Mouse (Mus musculus) kidney, adult 2 months (tissue): ENCODE results near the gene Zfp385b. TPM values are rescaled to one million over a fixed set of nuclear protein-coding genes. Genes with fewer than 3 reads are reported as not detected.

ENCODE experiments used
- DNase-seq: peaks from one replicate; pipeline ENCODE4 v3.0.0; 2021
- H3K27ac ChIP-seq: fragments of 200-500 bp; 2 replicates; pipeline ENCODE4 v1.5.1; 2012; ENCODE audit warnings: low read depth, low read length, control low read depth, inconsistent platforms; ENCODE audit not compliant: insufficient read depth
- H3K27me3 ChIP-seq: fragments of 200-500 bp; replicated peaks from 2 replicates; pipeline ENCODE4 v1.6.1; 2012; ENCODE audit warnings: mild to moderate bottlenecking, moderate library complexity, low read length, inconsistent platforms; ENCODE audit not compliant: control insufficient read depth, insufficient read depth
- H3K36me3 ChIP-seq: fragments of 200-500 bp; 2 replicates; pipeline ENCODE4 v1.6.1; 2012; ENCODE audit warnings: mild to moderate bottlenecking, moderate library complexity, low read length, inconsistent platforms; ENCODE audit not compliant: control insufficient read depth, insufficient read depth
- H3K4me1 ChIP-seq: fragments of 200-500 bp; 2 replicates; pipeline ENCODE4 v1.6.1; 2011; ENCODE audit warnings: low read length; ENCODE audit not compliant: control insufficient read depth, insufficient read depth
- H3K4me3 ChIP-seq: fragments of 200-500 bp; 2 replicates; pipeline ENCODE4 v1.5.1; 2011; ENCODE audit warnings: mild to moderate bottlenecking, low read depth, low read length, control low read depth; ENCODE audit not compliant: insufficient read depth
- CTCF ChIP-seq: fragments of 200-500 bp; conservative IDR thresholded peaks from 2 replicates; pipeline ENCODE4 v1.5.1; 2011; ENCODE audit warnings: low read depth, mild to moderate bottlenecking, control low read depth, low read length, moderate library complexity, mixed read lengths; ENCODE audit not compliant: insufficient read depth, insufficient read length
- POLR2A ChIP-seq: fragments of 200-500 bp; IDR thresholded peaks from one replicate; pipeline ENCODE4 v1.6.1; 2011; ENCODE audit warnings: low read depth, low read length, control low read depth
- WGBS: fragments of 180-500 bp; shearing (Covaris S2); methylation state at CpG from one replicate; pipeline ENCODE4 v1.1.7; 2018; 5-methylcytosine and 5-hydroxymethylcytosine counted together
- polyA plus RNA-seq: library from polyadenylated mRNA; depleted of rRNA; stranded (reverse); fragments of >200 nt; gene quantifications from 2 replicates; pipeline ENCODE4 v1.2.3, GENCODE M21; 2012; rRNA removed

The Zfp385b gene
- polyA plus RNA-seq, 1 experiment, result 12.9 TPM

GRCm38 (mm10) chr2:77382766-77383165, 436.7 kb downstream of the Zfp385b start:
- Histone ChIP-seq H3K27ac (no peak overlapping the region), H3K36me3 (no peaks in the 10 kb centered on the region), H3K4me3 (no peak overlapping the region), H3K4me1 (no peaks in the 10 kb centered on the region; the same call in 1 of the 2 replicates), H3K27me3 (no peaks in the 10 kb centered on the region)
- 77% methylated on average over 5 of the region's 5 CpGs for WGBS
- TF ChIP-seq POLR2A (no peak), CTCF (no peak)
- no peak for DNase-seq

GRCm38 (mm10) chr2:77379907-77380306, 439.5 kb downstream of the Zfp385b start:
- Histone ChIP-seq H3K27ac (no peak overlapping the region), H3K27me3 (no peaks in the 10 kb centered on the region), H3K4me1 (no peaks in the 10 kb centered on the region), H3K36me3 (no peaks in the 10 kb centered on the region), H3K4me3 (no peak overlapping the region)
- DNase-seq, result no peak
- TF ChIP-seq CTCF (no peak), POLR2A (no peak)
- WGBS, result 85% methylated on average over 1 of the region's 1 CpGs

- DNase-seq, result no peak
- Histone ChIP-seq H3K4me1 (no peaks in the 10 kb centered on the region), H3K36me3 (no peaks in the 10 kb centered on the region), H3K27ac (no peak overlapping the region), H3K27me3 (no peaks in the 10 kb centered on the region), H3K4me3 (no peak overlapping the region)
- WGBS, result 59% methylated on average over 5 of the region's 5 CpGs
- TF ChIP-seq CTCF, result no peak
- TF ChIP-seq POLR2A, result no peak
Measured at GRCm38 (mm10) chr2:77379332-77379731, 440.1 kb downstream of the Zfp385b start.

GRCm38 (mm10) chr2:77376823-77377222, 442.6 kb downstream of the Zfp385b start:
- no peak for DNase-seq
- no peak overlapping the region for H3K4me3 ChIP-seq
- 60% methylated on average over 9 of the region's 9 CpGs for WGBS
- no peaks in the 10 kb centered on the region for H3K27me3 ChIP-seq
- no peak overlapping the region for H3K27ac ChIP-seq
- TF ChIP-seq CTCF (no peak), POLR2A (no peak)
- no peaks in the 10 kb centered on the region for H3K4me1 ChIP-seq
- no peaks in the 10 kb centered on the region for H3K36me3 ChIP-seq

- no peaks in the 10 kb centered on the region for H3K27me3 ChIP-seq
Measured at GRCm38 (mm10) chr2:77375155-77375554, 444.3 kb downstream of the Zfp385b start.

GRCm38 (mm10) chr2:77369174-77369573, 450.3 kb downstream of the Zfp385b start:
- 74% methylated on average over 4 of the region's 4 CpGs for WGBS
- Histone ChIP-seq H3K27me3 (no peaks in the 10 kb centered on the region), H3K4me3 (no peak overlapping the region), H3K27ac (no peak overlapping the region), H3K4me1 (no peaks in the 10 kb centered on the region), H3K36me3 (no peaks in the 10 kb centered on the region)
- no peak for DNase-seq
- TF ChIP-seq POLR2A (no peak), CTCF (no peak; the same call in 1 of the 2 replicates)

More at GRCm38 (mm10) chr2:77375155-77375554, 444.3 kb downstream of the Zfp385b start:
- WGBS, result 61% methylated on average over 8 of the region's 8 CpGs
- no peaks in the 10 kb centered on the region for H3K36me3 ChIP-seq
- TF ChIP-seq POLR2A (no peak), CTCF (no peak)
- no peaks in the 10 kb centered on the region for H3K4me1 ChIP-seq
- no peak for DNase-seq
- no peak overlapping the region for H3K27ac ChIP-seq
- no peak overlapping the region for H3K4me3 ChIP-seq

Other genes with a start within 250 kb of the Zfp385b start
- gene Cwc22, start 126.7 kb upstream of the Zfp385b start, polyA plus RNA-seq, result 3.4 and 5.7 TPM in 2 replicates